Mouse (Mus musculus) erythroid progenitor cell, adult 5-6 weeks (primary cell): ENCODE measurements around the gene Pxylp1. TPM values are rescaled to one million over a fixed set of nuclear protein-coding genes. Genes with fewer than 3 reads are reported as not detected.

Experiments used
- ATAC-seq: replicated peaks from 2 replicates; pipeline ENCODE4 v1.8.0; 2016; ENCODE audit warnings: moderate number of reproducible peaks, mild to moderate bottlenecking, moderate TSS enrichment, inconsistent platforms; ENCODE audit not compliant: poor library complexity, low FRiP score, severe bottlenecking
- total RNA-seq, 2 experiments: library from RNA; stranded (forward) in 1 of 2; stranded (reverse) in 1 of 2; fragments of 150-400 nt in 1 of 2; fragments of 186-747, 209-891 nt in 1 of 2; gene quantifications; 2 replicates each; pipeline versions ENCODE4 v1.2.3 to v1.2.4; 2015 to 2017; ENCODE audit warnings: low replicate concordance in 2 of 2

The Pxylp1 gene
- total RNA-seq, 2 experiments from 2014 or later, result 8.7 to 20.1 TPM

DNA sequence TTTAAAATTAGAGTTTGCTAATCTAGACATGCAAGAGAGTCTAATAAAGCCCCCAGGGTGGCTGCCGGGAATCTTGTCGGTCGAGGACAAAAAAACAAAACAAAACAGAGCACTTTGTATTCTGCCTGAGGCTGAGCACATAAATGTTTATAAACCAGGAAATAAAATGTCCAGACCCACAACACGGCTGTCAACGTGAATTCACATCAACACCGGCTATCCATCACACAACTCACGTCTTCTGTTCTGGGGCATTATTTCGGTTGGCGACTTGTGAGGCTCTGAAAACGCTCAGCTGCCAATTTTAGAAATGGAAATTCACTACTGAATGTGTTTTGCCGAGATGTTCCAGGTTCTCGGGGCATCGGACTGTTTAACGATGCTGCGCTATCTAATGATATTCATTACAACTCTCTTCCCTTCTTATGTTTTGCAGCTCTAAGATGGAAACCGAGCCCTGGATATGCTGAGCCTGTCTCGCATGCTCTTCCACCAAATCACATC is 61.6 kb downstream of the Pxylp1 start:
- no peak for ATAC-seq

- no peak for ATAC-seq
These were observed 62.8 kb downstream of the Pxylp1 start for GRCm38 (mm10) chr9:96829682-96830081.

DNA sequence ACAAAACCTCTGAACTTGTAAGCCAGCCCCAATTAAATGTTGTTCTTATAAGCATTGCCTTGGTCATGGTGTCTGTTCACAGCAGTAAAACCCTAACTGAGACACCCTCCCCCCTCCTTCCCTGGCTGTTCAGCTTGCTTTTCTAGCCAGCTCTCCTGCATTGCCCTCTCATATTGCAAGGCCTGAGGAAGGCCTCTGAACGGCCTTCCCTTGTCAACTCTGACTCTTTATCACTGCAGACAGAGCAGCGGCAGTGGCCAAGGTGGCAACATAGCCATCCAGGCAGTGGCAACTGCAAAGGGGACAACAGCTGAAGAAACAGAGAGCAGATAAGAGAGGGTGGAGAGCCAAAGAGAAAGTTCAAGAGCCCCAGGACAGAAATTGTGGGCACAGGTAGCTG is 64.4 kb downstream of the Pxylp1 start:
- no peak for ATAC-seq

DNA sequence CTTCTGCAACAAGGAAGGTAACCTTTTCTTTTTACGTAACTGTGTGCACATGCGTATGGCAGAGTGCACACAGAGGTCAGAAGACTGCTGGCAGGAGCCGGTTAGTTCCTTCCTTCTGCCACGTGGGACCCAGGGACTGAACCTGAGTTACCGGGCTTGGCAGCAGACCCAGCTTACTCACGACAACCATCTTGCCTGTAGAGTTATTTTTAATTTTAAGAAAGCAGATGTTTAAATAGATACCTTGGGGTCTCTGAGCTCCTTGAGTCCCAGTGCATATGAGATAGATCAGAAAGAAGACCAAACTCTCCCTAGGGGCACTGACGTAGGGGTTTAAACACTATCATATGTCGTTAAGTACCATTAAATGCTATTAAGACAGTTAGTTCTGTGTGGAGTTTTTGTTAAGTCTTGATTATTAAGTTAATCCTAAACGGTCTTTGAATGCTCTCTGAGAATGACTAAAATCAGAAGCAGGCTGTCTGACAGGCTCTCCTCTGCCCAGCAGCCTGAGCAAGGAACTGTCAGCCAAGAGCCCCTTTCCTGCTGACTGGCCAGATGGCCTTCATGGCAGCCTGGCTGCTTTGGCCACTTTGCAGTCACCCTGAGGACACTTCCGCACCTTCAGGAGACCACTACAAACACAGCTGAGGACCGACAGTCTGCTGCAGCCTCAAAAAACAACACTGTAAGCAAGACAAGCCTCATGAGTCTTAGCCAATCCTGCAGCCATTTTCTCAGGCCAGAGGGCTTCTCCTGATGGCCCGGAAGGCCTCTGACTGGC is 65.3 kb downstream of the Pxylp1 start:
- ATAC-seq, result no peak

DNA sequence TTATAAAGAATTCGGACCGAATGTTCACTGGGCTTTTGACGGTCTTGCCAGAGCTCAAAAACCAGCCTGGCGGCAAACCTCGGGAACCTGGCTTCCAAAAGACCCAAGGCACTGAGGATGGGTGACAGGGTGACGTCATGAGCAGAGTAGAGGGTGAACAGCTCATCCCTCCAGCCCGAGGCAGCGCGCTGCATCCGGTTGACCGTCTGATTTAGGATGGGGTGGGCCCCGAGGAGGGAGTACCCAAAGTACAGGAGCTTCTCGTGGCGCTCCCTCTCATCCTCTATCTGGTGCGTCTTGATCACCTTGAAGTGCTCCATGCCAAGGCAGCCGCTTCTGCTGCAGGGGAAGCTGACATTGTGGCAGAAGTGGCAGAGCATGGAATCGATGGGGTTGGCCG is 67.6 kb downstream of the Pxylp1 start:
- ATAC-seq, result no peak

GRCm38 (mm10) chr9:96824026-96824425 is 68.4 kb downstream of the Pxylp1 start:
- no peak for ATAC-seq

- no peak for ATAC-seq
These were observed 68.9 kb downstream of the Pxylp1 start for GRCm38 (mm10) chr9:96823541-96823940.

DNA sequence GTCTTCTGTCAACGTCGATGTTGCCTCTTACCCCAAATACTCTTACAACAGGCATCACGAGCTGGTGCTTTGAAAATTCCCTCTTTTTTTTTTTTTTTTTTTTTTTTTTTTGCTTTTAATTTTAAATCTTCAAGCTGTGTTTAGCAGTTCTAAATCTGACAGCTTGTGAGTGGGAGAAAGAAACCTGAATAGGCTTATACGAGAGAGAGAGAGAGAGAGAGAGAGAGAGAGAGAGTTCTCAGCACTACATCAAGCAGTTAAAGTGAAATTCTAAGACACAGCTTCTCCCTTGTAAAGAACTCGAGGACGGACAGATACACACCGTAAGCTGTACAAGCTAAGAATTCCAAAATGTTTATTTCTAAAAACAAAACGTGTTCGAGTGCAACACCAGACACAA is 69.5 kb downstream of the Pxylp1 start:
- no peak for ATAC-seq

DNA sequence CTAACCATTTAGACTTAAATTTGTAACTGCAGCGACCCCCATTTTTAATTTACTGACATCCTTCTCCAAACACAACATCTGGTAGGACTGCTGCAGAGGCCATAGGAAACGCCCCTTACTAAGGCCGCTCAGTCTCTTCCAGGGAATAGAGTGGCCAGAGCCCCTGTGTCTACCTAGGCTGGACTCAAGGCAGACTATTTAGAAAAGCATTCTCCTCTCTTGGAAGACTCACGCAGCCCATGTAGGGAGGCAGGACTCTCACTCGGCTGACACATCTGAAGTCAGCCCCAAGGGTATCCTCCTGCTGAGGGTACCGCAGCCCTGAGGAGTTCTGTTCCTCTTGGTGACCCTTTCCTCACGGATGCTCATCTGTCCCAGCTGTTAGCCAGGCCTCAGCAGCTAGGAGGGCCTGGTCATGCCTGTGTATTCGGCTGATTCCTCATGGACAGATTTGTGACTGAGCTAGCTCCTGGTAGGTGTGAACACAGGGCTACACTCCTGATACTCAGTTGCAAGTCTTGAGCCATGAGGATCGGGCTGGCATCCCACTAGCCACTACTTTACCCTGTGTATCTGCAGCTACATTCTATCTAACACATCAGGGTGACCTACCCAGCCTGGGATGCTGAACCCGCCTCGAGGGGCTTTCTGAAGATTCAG is 73.5 kb downstream of the Pxylp1 start:
- ATAC-seq, result peak; percentile 49; the same call in 1 of the 2 replicates

GRCm38 (mm10) chr9:96818128-96818821 is 74.2 kb downstream of the Pxylp1 start:
- ATAC-seq, result peak; percentile 70

DNA sequence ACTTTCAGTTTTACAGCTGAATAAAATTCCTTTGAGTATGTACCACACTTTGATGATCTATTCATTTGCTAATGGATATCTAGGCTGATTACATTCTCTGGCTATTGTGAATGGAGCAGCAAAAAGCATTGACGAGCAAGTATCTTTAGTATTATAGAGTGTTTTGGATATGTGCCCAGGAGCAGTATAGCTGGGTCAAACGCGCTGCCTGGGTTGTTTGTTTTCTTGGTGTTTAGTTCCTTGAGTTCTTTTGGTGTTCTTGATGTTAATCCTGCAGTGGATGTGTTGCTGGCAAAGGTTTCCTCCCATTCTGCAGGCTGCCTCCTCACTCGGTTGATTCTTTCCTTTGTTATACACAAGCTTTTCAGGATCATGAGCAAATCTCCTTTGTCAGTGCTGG is 80.5 kb downstream of the Pxylp1 start:
- no peak for ATAC-seq

GRCm38 (mm10) chr9:96800131-96800825 is 92.2 kb downstream of the Pxylp1 start:
- ATAC-seq, result no peak

DNA sequence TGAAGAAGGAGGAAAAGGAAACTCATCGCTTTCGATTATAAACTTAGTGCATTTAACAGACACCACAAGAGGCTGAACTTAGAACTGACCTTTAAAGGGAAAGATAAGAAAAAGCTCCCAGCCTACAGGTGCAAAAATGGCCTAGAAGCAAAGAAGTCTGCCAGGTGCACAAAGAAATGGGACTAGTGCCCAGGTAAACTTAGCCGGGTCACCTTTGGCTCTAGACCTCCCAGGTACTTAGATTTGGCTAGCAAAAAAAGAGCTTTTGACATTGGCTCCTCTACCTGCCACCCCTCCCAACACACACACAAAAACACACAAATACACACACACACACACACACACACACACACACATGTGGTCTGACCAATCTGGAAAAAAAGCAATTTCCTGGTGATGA is 95.2 kb downstream of the Pxylp1 start:
- no peak for ATAC-seq

DNA sequence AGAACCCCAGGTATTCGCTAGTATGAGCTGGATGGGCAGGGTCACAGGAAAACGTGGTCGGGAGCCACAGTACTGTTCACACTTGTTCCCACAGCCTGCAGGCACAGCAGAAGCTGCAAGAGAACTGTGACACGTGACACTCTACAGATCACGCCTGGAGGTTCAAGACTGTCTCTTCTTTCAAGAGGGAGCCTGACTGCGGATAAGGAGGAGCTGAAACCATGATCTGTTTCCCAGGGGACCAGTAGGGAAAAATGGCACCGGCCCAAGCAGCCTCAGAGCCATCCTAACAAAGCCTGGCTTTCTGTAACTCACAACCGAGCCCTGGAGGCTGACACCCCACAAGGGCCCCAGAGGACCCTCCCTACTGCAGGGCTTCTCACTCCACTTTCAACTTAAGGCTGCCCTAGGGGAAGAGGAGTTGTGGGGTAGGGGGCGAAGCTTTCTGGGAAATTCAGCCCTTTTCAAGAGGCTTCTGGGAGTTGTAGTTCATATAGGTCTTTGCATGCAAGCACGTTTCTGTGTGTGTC is 97.0 kb downstream of the Pxylp1 start:
- ATAC-seq, result no peak

GRCm38 (mm10) chr9:96794601-96795000 is 97.9 kb downstream of the Pxylp1 start:
- no peak for ATAC-seq

DNA sequence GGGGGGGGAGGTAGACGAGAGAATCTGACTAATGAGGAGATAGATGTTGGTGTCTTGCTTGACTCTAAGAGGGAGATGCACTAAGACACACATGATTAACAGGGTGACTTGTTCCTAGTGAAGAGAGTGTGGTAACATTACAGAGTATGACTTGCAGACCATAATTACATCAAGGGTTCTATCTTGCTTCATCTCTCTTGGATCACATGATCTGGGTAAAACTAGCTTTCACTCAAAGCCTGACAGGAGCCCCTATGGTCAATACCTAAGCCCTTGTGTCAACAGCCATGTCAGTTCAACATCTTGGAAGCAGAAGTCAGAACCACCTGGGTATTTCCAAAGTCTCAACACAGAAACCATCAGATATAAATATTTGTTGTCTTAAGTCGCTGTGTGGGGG is 99.9 kb downstream of the Pxylp1 start:
- ATAC-seq, result no peak

- ATAC-seq, result no peak; the same call in 1 of the 2 replicates
These were observed 102.0 kb downstream of the Pxylp1 start for GRCm38 (mm10) chr9:96790389-96791007.

GRCm38 (mm10) chr9:96789906-96790305 is 102.6 kb downstream of the Pxylp1 start:
- ATAC-seq, result no peak

DNA sequence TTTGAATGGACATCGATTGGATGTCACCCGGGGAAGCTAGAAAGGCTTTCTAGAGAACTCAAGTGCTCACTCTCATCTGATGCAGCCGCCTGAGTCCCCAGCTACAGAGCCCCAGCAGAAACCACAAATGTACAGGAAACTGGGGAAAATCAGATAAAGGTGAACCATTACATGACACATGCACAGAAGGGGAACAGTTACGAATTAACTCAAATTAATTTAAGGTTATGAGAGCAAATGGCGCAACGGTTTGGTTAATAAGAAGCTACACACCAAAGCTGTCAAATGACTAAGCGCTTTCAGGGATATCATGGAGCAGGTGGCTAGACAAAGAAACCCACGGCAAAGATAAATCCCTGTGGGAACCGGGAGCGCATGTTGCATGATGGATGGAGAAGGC is 104.7 kb downstream of the Pxylp1 start:
- ATAC-seq, result no peak
